Mouse (Mus musculus) frontal cortex, adult (tissue): ENCODE results near the gene Armc2.

Experiments used
- ATAC-seq: cut with Nextera tagmentation; 2 replicates; pipeline ENCODE4 v1.9.2; 2017; ENCODE audit warnings: mild to moderate bottlenecking, moderate library complexity, mixed read lengths; ENCODE audit not compliant: low TSS enrichment

Gene Armc2

GRCm38 (mm10) chr10:42014086-42014485 is 4.2 kb downstream of the Armc2 start:
- no peak for ATAC-seq

DNA sequence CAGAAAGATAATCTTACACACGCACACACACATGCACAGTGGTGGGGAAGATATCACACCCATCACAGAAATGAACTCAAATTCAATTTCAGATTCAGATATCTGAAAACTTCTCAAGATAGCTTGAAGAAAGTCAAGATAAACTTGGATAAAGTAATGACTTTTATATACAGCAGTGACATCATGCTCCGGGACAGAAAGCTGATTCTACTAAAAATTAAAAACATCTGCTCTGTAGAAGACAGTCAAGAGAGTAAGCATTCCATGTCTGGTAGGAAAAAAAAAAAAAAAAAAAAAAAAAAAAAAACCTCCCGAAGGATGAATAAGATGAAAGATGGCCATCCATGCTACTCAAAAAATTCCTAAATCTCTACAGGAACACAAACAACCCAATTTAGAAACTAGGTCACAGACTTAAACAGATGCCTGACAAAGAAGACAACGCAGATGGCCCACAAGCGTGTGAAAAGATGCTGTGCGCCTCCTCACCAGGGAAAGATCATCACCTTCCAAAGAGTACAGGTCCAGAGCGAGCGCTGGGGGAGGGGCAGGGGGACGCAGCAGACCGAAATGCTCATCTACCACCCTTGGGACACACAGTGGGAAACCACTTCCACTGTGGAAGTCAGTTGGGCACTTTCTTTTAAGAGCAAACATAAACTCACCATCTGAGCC is 7.3 kb downstream of the Armc2 start:
- ATAC-seq = peak; percentile 90

DNA sequence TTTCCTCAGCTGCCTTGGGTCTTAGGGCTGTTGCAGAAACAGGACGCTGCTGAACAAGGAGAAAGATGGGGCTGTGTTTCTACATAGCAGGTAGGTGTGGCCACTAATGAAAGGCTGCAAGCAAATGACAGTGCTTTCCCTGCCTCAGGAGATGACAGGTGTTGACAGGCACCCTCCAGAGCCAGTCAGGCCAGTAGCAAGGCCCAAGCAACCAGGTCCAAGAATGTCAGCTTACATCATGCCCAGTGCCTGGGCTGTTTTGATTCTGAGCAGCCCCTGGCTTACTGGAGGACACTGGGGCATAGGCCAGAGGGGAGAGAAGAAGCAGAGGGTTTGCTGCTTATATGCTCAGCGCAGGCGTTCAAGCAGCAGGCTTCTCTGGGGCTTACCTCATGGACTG is 13.0 kb downstream of the Armc2 start:
- no peak for ATAC-seq

GRCm38 (mm10) chr10:42004690-42005089 is 13.6 kb downstream of the Armc2 start:
- no peak for ATAC-seq

- ATAC-seq = no peak
These were observed 14.2 kb downstream of the Armc2 start for GRCm38 (mm10) chr10:42004056-42004455.

DNA sequence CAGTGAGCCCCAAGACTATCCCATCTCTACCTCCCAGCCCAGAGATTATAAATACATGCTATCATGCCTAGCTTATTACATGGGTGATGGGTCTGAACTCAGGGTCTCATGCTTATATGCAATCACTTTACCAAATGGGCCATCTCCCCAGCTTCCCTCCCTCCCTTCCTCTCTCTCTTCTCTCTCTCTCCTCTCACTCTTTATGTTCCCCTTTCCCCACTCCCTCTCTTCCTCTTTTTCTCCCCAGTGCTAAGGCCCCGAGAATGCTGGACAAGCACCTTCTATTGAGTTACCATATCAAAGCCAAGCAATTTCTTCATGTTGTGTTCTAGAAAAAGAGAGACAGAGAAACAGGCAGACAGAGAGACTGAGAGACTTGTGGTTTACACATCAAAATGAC is 14.7 kb downstream of the Armc2 start:
- ATAC-seq = no peak

DNA sequence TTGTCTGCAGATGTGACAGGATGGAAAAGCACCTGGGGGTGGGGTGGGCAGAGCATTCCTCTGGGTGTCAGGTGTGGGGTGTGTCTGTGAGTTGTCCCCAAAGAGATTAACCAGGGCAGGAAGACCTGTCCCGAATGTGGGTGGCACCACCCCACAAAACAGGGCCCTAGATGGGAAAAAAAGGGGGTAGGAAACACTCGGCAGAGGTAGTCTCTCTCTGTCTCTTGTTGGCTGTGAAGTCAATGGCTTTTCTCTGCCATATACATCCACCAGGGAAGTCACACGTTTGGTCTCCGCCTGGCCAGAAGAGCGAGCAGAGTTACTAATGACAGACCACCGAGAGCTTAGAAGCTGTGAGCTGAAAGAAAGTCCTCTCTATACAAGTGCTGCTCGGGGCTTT is 15.8 kb downstream of the Armc2 start:
- no peak for ATAC-seq

GRCm38 (mm10) chr10:42001260-42001659 is 17.0 kb downstream of the Armc2 start:
- ATAC-seq = no peak

DNA sequence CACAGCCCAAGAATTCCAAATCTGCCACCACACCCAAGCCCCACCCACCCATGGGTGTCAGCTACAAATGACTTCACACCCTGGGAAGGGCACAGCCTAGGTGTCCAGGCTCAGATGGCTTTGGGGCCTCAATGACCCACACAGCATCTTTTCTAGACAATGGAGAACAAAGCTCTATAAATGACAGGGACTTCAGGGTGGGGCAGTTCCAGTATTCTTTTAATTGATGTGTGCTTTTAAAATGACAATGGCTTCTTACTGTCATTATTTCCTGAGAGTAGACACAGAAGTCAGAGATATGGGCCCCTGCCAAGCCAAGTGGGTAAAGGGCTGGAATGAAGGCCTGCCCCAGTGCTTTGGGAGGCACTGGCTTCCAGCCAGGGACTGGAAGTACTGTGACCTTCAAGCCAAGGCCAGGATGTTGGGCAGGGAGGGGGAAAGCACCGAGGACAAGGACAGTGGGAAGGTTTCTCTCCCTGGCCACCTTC is 20.5 kb downstream of the Armc2 start:
- no peak for ATAC-seq

- 0 out of 2 replicates have a peak, but pooled peaks have one; percentile 23 for ATAC-seq
These were observed 22.1 kb downstream of the Armc2 start for GRCm38 (mm10) chr10:41996157-41996556.

DNA sequence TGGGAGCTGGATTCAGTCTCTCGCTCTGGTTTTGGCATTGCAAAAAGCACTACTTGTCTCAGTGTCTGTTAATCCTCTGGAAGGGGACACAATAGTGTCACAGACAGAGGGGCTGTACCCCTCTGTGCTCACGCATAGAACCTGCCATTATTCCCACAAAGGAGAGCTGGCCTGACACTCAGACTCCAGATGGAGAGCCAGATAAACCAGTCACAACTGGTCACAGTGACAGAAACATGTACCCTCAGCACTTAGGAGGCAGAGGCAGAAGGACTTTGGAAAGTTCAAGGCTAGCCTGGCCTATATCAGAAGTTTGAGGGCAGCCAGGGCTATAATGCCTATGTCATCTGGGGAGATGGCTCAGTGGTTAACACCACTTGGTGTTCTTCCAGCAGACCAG is 23.2 kb downstream of the Armc2 start:
- no peak for ATAC-seq

DNA sequence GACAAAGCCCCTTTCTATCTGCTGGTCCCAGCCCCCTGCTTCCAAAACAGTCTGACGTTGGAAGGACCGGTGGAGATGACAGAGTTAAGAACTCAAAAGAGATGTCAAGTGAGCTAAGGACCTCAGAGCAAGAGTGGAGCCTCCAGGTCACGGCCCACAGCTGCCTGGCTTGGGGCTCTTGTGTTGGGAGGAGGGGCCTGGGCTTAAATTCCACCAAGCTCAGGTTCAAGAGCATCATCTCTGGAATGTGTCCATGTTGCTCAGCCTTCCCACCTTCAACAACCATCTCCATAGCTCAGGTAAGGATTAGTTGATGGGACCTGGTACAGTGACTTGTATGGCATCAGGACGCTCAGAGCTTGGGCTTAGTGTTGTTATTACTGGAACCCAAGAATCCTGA is 23.7 kb downstream of the Armc2 start:
- no peak for ATAC-seq

- no peak for ATAC-seq
These were observed 26.2 kb downstream of the Armc2 start for GRCm38 (mm10) chr10:41992059-41992440.

DNA sequence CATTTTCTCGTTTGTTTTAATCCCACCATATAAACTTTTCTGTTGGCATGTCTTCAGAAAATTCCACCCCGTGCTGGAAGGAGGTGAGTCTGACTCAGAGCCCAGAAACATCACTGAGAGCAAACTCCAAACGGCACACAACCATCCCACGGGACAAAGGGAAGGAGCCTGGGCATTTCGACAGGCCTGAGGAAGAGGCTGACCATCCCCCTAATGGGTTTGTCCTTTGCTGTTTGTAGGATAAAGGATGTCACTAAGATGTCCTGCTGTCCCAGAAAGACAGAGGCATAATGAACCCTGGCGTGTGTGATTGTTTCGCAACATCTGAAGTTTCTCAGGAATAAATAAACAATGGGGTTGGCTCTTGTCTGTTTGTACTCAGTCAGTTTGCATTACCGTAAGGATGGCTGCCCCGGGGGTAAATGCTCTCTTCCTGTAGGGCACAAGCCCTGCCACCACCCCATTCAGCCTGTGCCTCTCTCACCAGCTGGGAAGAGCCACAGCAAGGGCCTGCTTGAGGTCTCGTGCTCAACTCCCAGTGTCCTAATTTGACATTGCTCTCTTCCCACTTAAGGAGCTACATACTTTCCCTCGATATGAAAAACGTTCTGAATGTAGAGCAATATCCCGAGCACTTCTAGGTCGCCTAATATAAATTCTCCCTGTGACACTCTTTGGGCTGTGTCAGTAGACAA is 26.7 kb downstream of the Armc2 start:
- ATAC-seq = no peak

GRCm38 (mm10) chr10:41990896-41991295 is 27.3 kb downstream of the Armc2 start:
- ATAC-seq = no peak

GRCm38 (mm10) chr10:41988930-41989329 is 29.3 kb downstream of the Armc2 start:
- no peak for ATAC-seq

DNA sequence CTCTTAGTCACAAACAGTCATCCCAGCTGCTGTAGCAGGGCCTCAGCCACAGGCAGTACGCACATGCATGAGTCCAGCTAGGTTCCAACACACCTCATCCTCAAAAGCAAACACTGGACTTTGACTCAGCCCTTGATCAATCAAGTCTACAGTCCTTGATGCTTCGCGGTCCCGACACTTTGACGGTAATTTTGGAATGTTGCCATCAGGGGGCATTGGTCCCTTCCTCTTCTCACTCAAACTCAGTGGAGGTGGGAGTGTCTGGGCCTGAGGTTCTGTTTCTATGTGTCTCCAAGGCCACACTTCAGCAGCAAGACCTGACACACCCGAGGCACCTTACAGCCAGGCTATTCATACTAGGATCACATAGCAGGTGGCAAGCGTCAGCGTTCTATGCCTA is 32.1 kb downstream of the Armc2 start:
- ATAC-seq = no peak

GRCm38 (mm10) chr10:41984221-41984620 is 34.0 kb downstream of the Armc2 start:
- ATAC-seq = peak; percentile 85

- no peak for ATAC-seq
These were observed 35.4 kb downstream of the Armc2 start for GRCm38 (mm10) chr10:41982821-41983220.

- no peak for ATAC-seq
These were observed 37.4 kb downstream of the Armc2 start for GRCm38 (mm10) chr10:41980772-41981383.

GRCm38 (mm10) chr10:41978403-41979234 is 39.6 kb downstream of the Armc2 start:
- no peak for ATAC-seq

GRCm38 (mm10) chr10:41972676-41973075 is 45.6 kb downstream of the Armc2 start:
- ATAC-seq = no peak
